8 mouse cellular contexts compared by ENCODE assay signal in genomic region chr17:65950183-65950582, GRCm38 (mm10). TPM values are rescaled to one million over a fixed set of nuclear protein-coding genes. Genes with fewer than 3 reads are reported as not detected.
DNase-seq lines count a peak whose midpoint lies in the region; ATAC-seq and TF ChIP-seq lines count a peak whose summit lies in the region.

No protein-coding gene starts in this region.

- 29% methylated on average over 7 of the region's 7 CpGs for WGBS in heart, embryonic 14.5 days
- WGBS in embryonic facial prominence, embryonic 12.5 days: 31% methylated on average over 7 of the region's 7 CpGs
- WGBS in limb, embryonic 12.5 days: 38% methylated on average over 7 of the region's 7 CpGs
- WGBS in stomach, postnatal 0 days: 26% methylated on average over 7 of the region's 7 CpGs

- no peaks in the 10 kb centered on the region for H3K9me3 ChIP-seq in heart, embryonic 14.5 days (ENCODE audit: control insufficient read depth, low read length)
- no peaks in the 10 kb centered on the region for H3K9me3 ChIP-seq in ES-E14 (ENCODE audit: control insufficient read depth, insufficient read depth, low read depth, low read length)
- no peaks in the 10 kb centered on the region for H3K9me3 ChIP-seq in embryonic facial prominence, embryonic 12.5 days
- no peaks in the 10 kb centered on the region for H3K9me3 ChIP-seq in limb, embryonic 12.5 days
- H3K9me3 ChIP-seq in stomach, postnatal 0 days (ENCODE audit: control insufficient read depth, low read length): no peaks in the 10 kb centered on the region

- TF ChIP-seq CTCF in stomach, postnatal 0 days (IDR thresholded peaks at IDR 0.05; ENCODE audit: low read depth): no peak

- peaks cover 30% of the 10 kb centered on the region for H3K36me3 ChIP-seq in heart, embryonic 14.5 days (ENCODE audit: control insufficient read depth, insufficient read depth, low read length)
- H3K36me3 ChIP-seq in ES-E14 (ENCODE audit: control insufficient read depth, insufficient read depth, low read length, poor library complexity, severe bottlenecking): peaks cover 7% of the 10 kb centered on the region; the same call in 1 of the 2 replicates
- peaks cover 25% of the 10 kb centered on the region for H3K36me3 ChIP-seq in embryonic facial prominence, embryonic 12.5 days
- H3K36me3 ChIP-seq in limb, embryonic 12.5 days: peaks cover 32% of the 10 kb centered on the region
- no peaks in the 10 kb centered on the region for H3K36me3 ChIP-seq in stomach, postnatal 0 days (ENCODE audit: control insufficient read depth, insufficient read depth, low read length)

- peak overlapping the region; percentile 82 for H3K9ac ChIP-seq in heart, embryonic 14.5 days (ENCODE audit: low read length)
- no peak overlapping the region; the same call in 1 of the 2 replicates for H3K9ac ChIP-seq in ES-E14 (ENCODE audit: insufficient read depth, low read depth, low read length, poor library complexity, severe bottlenecking)
- H3K9ac ChIP-seq in embryonic facial prominence, embryonic 12.5 days: peak overlapping the region; percentile 92
- peak overlapping the region; percentile 96 for H3K9ac ChIP-seq in limb, embryonic 12.5 days (replicated peaks)
- peak overlapping the region; percentile 95 for H3K9ac ChIP-seq in stomach, postnatal 0 days (ENCODE audit: low read length)

- no peaks in the 10 kb centered on the region for H3K27me3 ChIP-seq in heart, embryonic 14.5 days (ENCODE audit: control insufficient read depth, insufficient read depth, low read length)
- no peaks in the 10 kb centered on the region for H3K27me3 ChIP-seq in embryonic facial prominence, embryonic 12.5 days
- H3K27me3 ChIP-seq in limb, embryonic 12.5 days: no peaks in the 10 kb centered on the region
- no peaks in the 10 kb centered on the region for H3K27me3 ChIP-seq in stomach, postnatal 0 days (ENCODE audit: control insufficient read depth, insufficient read depth, low read length)

- H3K27ac ChIP-seq in heart, embryonic 14.5 days (replicated peaks in 1 of 2; ENCODE audit: control insufficient read depth in 1 of 2, insufficient read depth in 1 of 2, low read depth in 2 of 2, low read length in 2 of 2): peak overlapping the region; percentile 77 to 78
- H3K27ac ChIP-seq in ES-E14 (ENCODE audit: insufficient read depth, low read depth, low read length, poor library complexity, severe bottlenecking): no peak overlapping the region
- no peak overlapping the region for H3K27ac ChIP-seq in embryonic facial prominence, embryonic 12.5 days
- peak overlapping the region; percentile 94 for H3K27ac ChIP-seq in limb, embryonic 12.5 days
- H3K27ac ChIP-seq in stomach, postnatal 0 days (replicated peaks): peak overlapping the region; percentile 95

- ATAC-seq in heart, embryonic 14.5 days (ENCODE audit: insufficient number of reproducible peaks, insufficient read depth, low FRiP score, low read depth): 0 out of 2 replicates have a peak, but pooled peaks have one; percentile 3
- peak; percentile 25; the same call in 1 of the 2 replicates for ATAC-seq in embryonic facial prominence, embryonic 12.5 days (ENCODE audit: insufficient number of reproducible peaks, insufficient read depth, low FRiP score, low TSS enrichment)
- 0 out of 2 replicates have a peak, but pooled peaks have one; percentile 7 for ATAC-seq in limb, embryonic 12.5 days (ENCODE audit: insufficient number of reproducible peaks, insufficient read depth, low FRiP score, low TSS enrichment, low read depth)
- ATAC-seq in stomach, postnatal 0 days (ENCODE audit: low FRiP score, low TSS enrichment): no peak

- TF ChIP-seq EP300 in stomach, postnatal 0 days (optimal IDR thresholded peaks at IDR 0.05): no peak

- in situ Hi-C loops in ES-E14 (cut with MboI; ENCODE audit: low sequenced_read_pairs in 2 of 2, unreplicated experiment in 2 of 2): no loop called here

- no peak for DNase-seq in heart, adult 8-10 months (ENCODE audit: low spot score)
- no peak for DNase-seq in ES-E14 (ENCODE audit: low read depth, low spot score)
- DNase-seq in stomach, postnatal 0 days (ENCODE audit: low spot score): no peak
- no peak for DNase-seq in thymus, postnatal 4 days
- no peak for DNase-seq in thymus, postnatal 0 days (ENCODE audit: low spot score)

- peak overlapping the region; percentile 78 for H3K4me2 ChIP-seq in heart, embryonic 14.5 days (ENCODE audit: low read length)
- H3K4me2 ChIP-seq in embryonic facial prominence, embryonic 12.5 days (replicated peaks): peak overlapping the region; percentile 56
- peak overlapping the region; percentile 65 for H3K4me2 ChIP-seq in limb, embryonic 12.5 days
- peak overlapping the region; percentile 63 for H3K4me2 ChIP-seq in stomach, postnatal 0 days (replicated peaks; ENCODE audit: low read depth)

- peak overlapping the region; percentile 69 to 89 for H3K4me3 ChIP-seq in heart, embryonic 14.5 days (ENCODE audit: control insufficient read depth in 1 of 2, insufficient read depth in 1 of 2, low read depth in 1 of 2, low read length in 2 of 2)
- peak overlapping the region; percentile 85 to 97 for H3K4me3 ChIP-seq in ES-E14 (ENCODE audit: insufficient read depth in 1 of 2, low read depth in 1 of 2, low read length in 2 of 2, poor library complexity in 1 of 2, severe bottlenecking in 1 of 2)
- H3K4me3 ChIP-seq in embryonic facial prominence, embryonic 12.5 days: peak overlapping the region; percentile 94
- peak overlapping the region; percentile 92 for H3K4me3 ChIP-seq in limb, embryonic 12.5 days (replicated peaks)
- H3K4me3 ChIP-seq in stomach, postnatal 0 days (ENCODE audit: low read depth, low read length): peak overlapping the region; percentile 98

- H3K4me1 ChIP-seq in heart, embryonic 14.5 days (ENCODE audit: control insufficient read depth in 2 of 2, insufficient read depth in 2 of 2, low read length in 2 of 2): peaks cover 5 to 22% of the 10 kb centered on the region in 2 experiments
- H3K4me1 ChIP-seq in ES-E14 (ENCODE audit: control insufficient read depth in 2 of 2, insufficient read depth in 2 of 2, low read length in 2 of 2, poor library complexity in 1 of 2): peaks cover 0 to 16% of the 10 kb centered on the region in 2 experiments; a peak in 2 of 4 replicates
- peaks cover 4% of the 10 kb centered on the region; the same call in 1 of the 2 replicates for H3K4me1 ChIP-seq in embryonic facial prominence, embryonic 12.5 days
- no peaks in the 10 kb centered on the region for H3K4me1 ChIP-seq in limb, embryonic 12.5 days (replicated peaks)
- H3K4me1 ChIP-seq in stomach, postnatal 0 days (replicated peaks; ENCODE audit: control insufficient read depth, insufficient read depth): no peaks in the 10 kb centered on the region

TF ChIP-seq in ES-E14, 5 proteins besides CTCF, POLR2A, EP300 and RAD21:
- TF ChIP-seq MAFK (IDR thresholded peaks at IDR 0.05; ENCODE audit: insufficient read depth, low read depth, low read length) (no peak), ZNF384 (IDR thresholded peaks at IDR 0.05; ENCODE audit: low read depth, low read length) (no peak)

RNA-seq across cellular contexts. Expression of gene Twsg1, which starts 0.8 kb away (rescaled TPM):
- polyA plus RNA-seq in heart, embryonic 14.5 days (2014; fragmentation: Nextera tagmentation; extraction: Ambion mirVana): 119 and 121 TPM in 2 replicates
- 10 to 100 TPM; 69.1 to 85.0 (median 79.8) TPM for total RNA-seq in heart, adult 8-10 months (2022)
- 34.2 and 56.2 TPM in 2 replicates for total RNA-seq in ES-E14 (2012; rRNA removed)
- polyA plus RNA-seq in embryonic facial prominence, embryonic 12.5 days (2016; fragmentation: Nextera tagmentation; extraction: Ambion mirVana): 134 and 143 TPM in 2 replicates
- polyA plus RNA-seq in limb, embryonic 12.5 days (2016; fragmentation: Nextera tagmentation; extraction: Ambion mirVana): 121 and 126 TPM in 2 replicates
- 63.5 and 66.8 TPM in 2 replicates for polyA plus RNA-seq in stomach, postnatal 0 days (2015; fragmentation: Nextera tagmentation; extraction: Ambion mirVana)
- polyA plus RNA-seq in thymus, postnatal 0 days (2015; fragmentation: Nextera tagmentation; extraction: Ambion mirVana): 66.4 and 68.7 TPM in 2 replicates

Comparison
In these comparisons a context has a peak if more than half of its experiments do, and no peak if none do; other contexts are left out.
1. H3K27ac ChIP-seq: peak in heart, embryonic 14.5 days (2 of 2), limb, embryonic 12.5 days (single experiment) and stomach, postnatal 0 days (single experiment); none in ES-E14 (single experiment) and embryonic facial prominence, embryonic 12.5 days (single experiment).
2. Peak in every context shown above with its lines, with median percentiles within 50 percentile points of each other: H3K4me2 ChIP-seq and H3K4me3 ChIP-seq.